Mouse (Mus musculus): ENCODE measurements at regions not wholly inside any gene's neighbourhood (a gene's known extent, or its start where the extent isn't known, plus 50 kb on each side); places are given as distances from the start of the nearest gene placed in this dataset.
"Not testable (repeated sequence)": the region's sequence is repeated elsewhere in the genome, so short reads cannot be mapped to it uniquely, and the experiment has no call there.

GRCm38 (mm10) chr4:35350465-35350864 lies 124.5 kb upstream of the C9orf72 start:
- intact Hi-C loops (cut with DNase I), result no loop called here
- no peak for DNase-seq

GRCm38 (mm10) chr4:35347609-35348008 lies 121.6 kb upstream of the C9orf72 start:
- intact Hi-C loops (cut with DNase I), result no loop called here
- DNase-seq, result no peak

GRCm38 (mm10) chr4:35343751-35344150 lies 117.8 kb upstream of the C9orf72 start:
- intact Hi-C loops (cut with DNase I), result no loop called here
- no peak for DNase-seq

GRCm38 (mm10) chr4:35331161-35331560 lies 105.2 kb upstream of the C9orf72 start:
- intact Hi-C loops (cut with DNase I), result no loop called here

DNA sequence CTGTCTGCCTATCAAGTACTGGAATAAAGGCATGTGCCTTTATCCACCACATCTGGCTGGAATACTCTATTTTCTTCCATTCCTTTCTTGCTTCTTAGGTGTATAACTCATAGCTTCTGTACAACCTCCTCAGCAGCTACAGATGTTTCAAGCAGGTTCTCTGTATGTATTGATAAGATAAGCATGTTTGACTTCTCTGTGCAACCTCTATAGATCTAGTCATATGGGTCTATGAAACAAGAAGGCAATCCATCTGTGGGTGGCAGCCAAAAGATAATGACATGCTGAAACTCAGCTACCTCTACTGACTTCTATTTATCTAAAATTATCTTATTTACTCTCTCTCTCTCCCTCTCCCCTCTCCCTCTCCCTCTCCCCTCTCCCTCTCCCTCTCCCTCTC lies 99.3 kb upstream of the C9orf72 start:
- DNase-seq, result no peak
- intact Hi-C loops (cut with DNase I), result no loop called here

More at GRCm38 (mm10) chr4:35331161-35331560, 105.2 kb upstream of the C9orf72 start:
- DNase-seq, result no peak

DNA sequence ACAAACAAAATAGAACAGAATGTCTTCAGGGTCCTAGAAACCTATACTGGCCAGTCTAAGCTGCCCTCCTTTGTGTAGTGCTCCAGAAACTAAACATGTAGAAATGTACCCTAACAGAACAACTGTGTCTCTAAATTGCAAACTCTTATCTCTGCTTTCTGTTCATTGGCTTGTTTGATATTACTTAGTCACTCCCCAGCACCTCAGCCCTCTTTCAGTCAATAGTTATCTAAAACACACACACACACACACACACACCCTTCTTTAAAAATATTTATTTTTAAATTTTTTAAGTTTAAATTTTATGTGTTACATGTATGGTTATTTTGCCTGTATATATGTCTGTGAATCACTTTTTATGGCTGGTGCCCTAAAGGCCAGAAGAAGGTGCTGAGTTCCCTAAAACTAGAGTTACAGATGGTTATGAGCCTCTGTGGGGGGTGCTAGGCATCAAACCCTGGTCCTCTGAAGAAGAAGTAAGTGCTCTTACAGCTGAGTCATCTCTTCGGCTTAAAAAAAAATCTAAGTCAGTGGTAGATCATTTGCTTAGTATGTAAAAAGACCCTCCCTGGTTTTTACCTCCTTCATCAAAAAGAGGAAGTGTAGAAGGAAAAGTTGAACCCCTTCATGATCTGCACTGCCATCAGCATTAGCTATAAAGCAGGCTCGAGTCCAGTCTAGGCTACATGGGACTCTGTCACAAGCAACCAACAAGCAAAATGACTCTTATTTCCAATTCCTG lies 96.6 kb upstream of the C9orf72 start:
- intact Hi-C loops (cut with DNase I), result no loop called here
- DNase-seq, result no peak

GRCm38 (mm10) chr4:35310396-35310977 lies 84.5 kb upstream of the C9orf72 start:
- intact Hi-C loops (cut with DNase I), result no loop called here
- DNase-seq, result peak; percentile 2 to 23

DNA sequence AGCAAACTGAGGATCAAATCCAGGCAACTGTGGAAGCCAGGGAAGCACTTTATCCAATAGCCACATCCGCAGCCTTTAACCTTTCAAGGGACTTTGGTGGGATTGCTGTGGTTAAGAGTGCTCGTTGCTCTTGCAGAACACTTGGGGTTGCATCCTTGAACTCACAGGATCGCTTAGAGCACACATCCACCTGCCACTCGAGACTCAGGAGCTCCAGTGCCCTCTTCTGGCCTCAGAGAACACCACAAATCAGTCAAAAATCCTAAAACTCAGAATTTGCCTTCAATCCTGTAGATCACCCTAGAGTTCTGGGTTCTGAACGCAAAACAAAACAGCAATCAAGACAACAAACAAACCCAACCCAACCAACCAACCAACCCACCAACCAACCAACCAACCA lies 82.2 kb upstream of the C9orf72 start:
- no peak for DNase-seq
- intact Hi-C loops (cut with DNase I), result no loop called here

GRCm38 (mm10) chr4:35305210-35305609 lies 79.2 kb upstream of the C9orf72 start:
- intact Hi-C loops (cut with DNase I), result no loop called here
- DNase-seq, result no peak

DNA sequence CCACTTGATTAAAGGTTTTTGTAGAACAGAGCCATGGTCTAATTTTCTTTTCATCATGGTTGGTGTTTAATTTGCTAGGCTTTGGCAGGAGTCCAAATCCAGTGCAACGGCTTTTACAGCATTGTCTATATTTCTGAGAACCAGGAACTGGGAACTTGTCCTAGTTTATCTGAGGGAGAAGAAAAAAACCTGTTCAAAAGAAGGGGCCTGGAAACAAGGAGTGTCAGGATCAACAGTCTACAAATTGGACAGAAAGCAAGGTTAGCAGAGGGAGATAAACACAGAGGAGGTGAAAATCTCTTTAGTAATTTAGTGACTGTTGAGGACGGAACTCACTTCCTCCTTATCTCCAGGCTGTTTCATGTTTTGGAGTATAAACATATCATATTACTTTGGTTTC lies 74.9 kb upstream of the C9orf72 start:
- intact Hi-C loops (cut with DNase I), result no loop called here
- DNase-seq, result no peak

DNA sequence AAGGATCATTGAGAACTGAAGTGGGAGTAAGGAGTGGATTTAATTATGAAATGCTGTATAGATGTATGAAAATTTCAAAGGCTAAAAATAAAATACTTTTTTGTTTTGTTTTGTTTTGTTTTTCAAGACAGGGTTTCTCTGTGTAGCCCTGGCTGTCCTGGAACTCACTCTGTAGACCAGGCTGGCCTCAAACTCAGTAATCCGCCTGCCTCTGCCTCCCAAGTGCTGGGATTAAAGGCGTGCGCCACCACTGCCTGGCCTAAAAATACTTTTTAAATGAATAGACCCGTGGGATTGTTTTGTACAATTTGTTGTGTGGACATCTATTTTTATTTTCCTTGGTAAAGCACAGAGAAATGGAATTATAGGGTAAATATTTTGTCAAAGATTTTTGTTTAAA lies 74.4 kb upstream of the C9orf72 start:
- intact Hi-C loops (cut with DNase I); DNase-seq: not testable (repeated sequence)

DNA sequence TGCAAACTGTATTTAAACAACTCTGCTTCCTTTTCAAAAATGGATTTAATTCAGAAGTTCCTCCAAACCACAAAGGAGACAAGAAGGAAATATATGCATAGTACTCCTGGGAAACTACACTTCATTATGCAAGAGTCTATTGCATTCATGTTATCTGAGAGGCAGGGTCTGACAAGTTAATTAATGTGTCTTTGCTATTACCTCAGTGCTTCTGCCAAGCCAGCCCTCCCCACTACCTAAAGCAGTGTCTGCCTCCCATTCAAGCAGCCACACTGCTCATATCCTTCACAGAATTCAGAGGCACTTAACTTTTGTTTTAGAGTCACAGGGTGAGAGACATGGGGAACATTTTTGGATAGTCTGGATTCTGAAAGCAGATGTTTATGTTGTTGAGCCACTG lies 58.6 kb upstream of the C9orf72 start:
- intact Hi-C loops (cut with DNase I), result no loop called here
- no peak for DNase-seq

Data from heart, postnatal 36 days (tissue).